Mouse (Mus musculus) limb, embryonic 13.5 days (tissue): Measurements from ENCODE around the gene Kctd2. TPM values are rescaled to one million over a fixed set of nuclear protein-coding genes. Genes with fewer than 3 reads are reported as not detected.
"Not testable (repeated sequence)": the region's sequence is repeated elsewhere in the genome, so short reads cannot be mapped to it uniquely, and the experiment has no call there.

ENCODE experiments used
- ATAC-seq: fragments of 200-750 bp; cut with Nextera tagmentation; 2 replicates; pipeline ENCODE4 v1.8.0; 2017; ENCODE audit warnings: low read depth, moderate number of reproducible peaks, moderate TSS enrichment; ENCODE audit not compliant: low FRiP score
- H3K27ac ChIP-seq: fragments of 300-500 bp; sonication (generic); 2 replicates; pipeline ENCODE4 v1.5.1; 2015; ENCODE audit warnings: inconsistent platforms, mild to moderate bottlenecking, moderate library complexity
- H3K27me3 ChIP-seq: fragments of 300-500 bp; sonication (generic); 2 replicates; pipeline ENCODE4 v1.6.1; 2015; ENCODE audit warnings: mild to moderate bottlenecking, inconsistent platforms
- H3K36me3 ChIP-seq: fragments of 300-500 bp; sonication (generic); 2 replicates; pipeline ENCODE4 v1.6.1; 2015; ENCODE audit warnings: inconsistent platforms, mild to moderate bottlenecking, moderate library complexity
- H3K4me1 ChIP-seq: fragments of 300-500 bp; sonication (generic); 2 replicates; pipeline ENCODE4 v1.6.1; 2015; ENCODE audit warnings: inconsistent platforms
- H3K4me2 ChIP-seq: fragments of 300-500 bp; sonication (generic); replicated peaks from 2 replicates; pipeline ENCODE4 v1.6.1; 2015; ENCODE audit warnings: inconsistent platforms, mild to moderate bottlenecking, moderate library complexity
- H3K4me3 ChIP-seq: fragments of 300-500 bp; sonication (generic); 2 replicates; pipeline ENCODE4 v1.5.1; 2015; ENCODE audit warnings: moderate library complexity, mild to moderate bottlenecking, inconsistent platforms
- H3K9ac ChIP-seq: fragments of 300-500 bp; sonication (generic); 2 replicates; pipeline ENCODE4 v1.6.1; 2015; ENCODE audit warnings: mild to moderate bottlenecking, inconsistent platforms
- H3K9me3 ChIP-seq: fragments of 300-500 bp; sonication (generic); 2 replicates; pipeline ENCODE4 v1.6.1; 2016; ENCODE audit warnings: inconsistent platforms
- WGBS: fragments of 180-500 bp; shearing (Covaris S2); methylation state at CpG from one replicate; pipeline ENCODE4 v1.1.7; 2015; 5-methylcytosine and 5-hydroxymethylcytosine counted together
- polyA plus RNA-seq: library from polyadenylated mRNA; unstranded; fragments of >200 nt; fragmentation: Nextera tagmentation; extraction: Ambion mirVana; gene quantifications from 2 replicates; pipeline ENCODE4 v1.2.1, GENCODE M21; 2015

Gene Kctd2
- polyA plus RNA-seq, 1 experiment from 2014 or later, result 16.1 TPM

DNA sequence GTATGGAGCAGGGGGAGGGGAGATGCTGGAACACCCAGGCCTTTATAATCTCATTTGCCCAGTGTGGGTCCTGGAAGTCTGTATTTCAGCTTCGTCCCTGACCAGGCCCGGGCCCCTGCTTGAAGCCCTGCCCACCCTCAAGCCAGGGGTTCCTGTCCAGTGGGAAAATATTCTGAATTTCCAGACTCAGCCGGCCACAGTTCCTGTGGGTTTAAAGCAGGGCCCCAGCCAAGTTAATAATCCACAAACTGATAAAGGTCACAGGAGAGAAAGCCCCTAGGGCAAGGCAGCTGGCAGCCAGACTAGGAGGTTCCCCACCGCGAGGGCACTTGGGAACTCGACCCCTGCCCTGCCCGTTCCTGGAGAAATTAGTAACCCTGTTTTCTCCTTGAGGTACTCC lies 29.1 kb downstream of the Kctd2 start:
- ATAC-seq, result no peak
- H3K4me3 ChIP-seq, result no peak overlapping the region
- H3K27ac ChIP-seq, result no peak overlapping the region
- H3K9ac ChIP-seq, result no peak overlapping the region
- no peaks in the 10 kb centered on the region for H3K9me3 ChIP-seq
- H3K36me3 ChIP-seq, result no peaks in the 10 kb centered on the region
- no peaks in the 10 kb centered on the region for H3K27me3 ChIP-seq
- 31% methylated on average over 7 of the region's 7 CpGs for WGBS
- H3K4me2 ChIP-seq, result no peak overlapping the region
- H3K4me1 ChIP-seq, result peaks cover 4% of the 10 kb centered on the region; the same call in 1 of the 2 replicates

DNA sequence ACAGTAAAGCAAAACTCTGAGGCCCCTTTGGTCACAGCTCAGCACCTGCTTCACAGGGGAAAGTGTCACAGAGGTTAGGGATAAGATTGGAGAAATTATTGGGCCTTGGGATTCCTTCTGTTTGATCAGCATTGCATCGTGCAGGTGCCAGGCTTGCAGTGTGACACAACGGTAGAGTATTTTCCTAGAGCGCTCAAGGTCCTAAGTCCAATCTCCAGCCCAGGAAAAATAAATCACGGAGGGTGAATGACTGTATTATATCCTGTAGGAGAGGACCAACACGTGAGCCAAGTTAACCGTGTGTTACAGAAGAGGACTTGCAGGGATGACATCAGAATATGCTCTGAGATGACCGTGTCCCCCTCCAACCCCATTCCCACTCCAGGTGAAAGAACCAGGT lies 30.2 kb downstream of the Kctd2 start:
- Histone ChIP-seq H3K4me1 (peaks cover 4% of the 10 kb centered on the region; the same call in 1 of the 2 replicates), H3K9me3 (no peaks in the 10 kb centered on the region), H3K4me3 (no peak overlapping the region), H3K36me3 (no peaks in the 10 kb centered on the region), H3K27me3 (no peaks in the 10 kb centered on the region), H3K27ac (no peak overlapping the region), H3K9ac (no peak overlapping the region), H3K4me2 (no peak overlapping the region)
- no peak for ATAC-seq
- WGBS, result 89% methylated on average over 7 of the region's 7 CpGs

DNA sequence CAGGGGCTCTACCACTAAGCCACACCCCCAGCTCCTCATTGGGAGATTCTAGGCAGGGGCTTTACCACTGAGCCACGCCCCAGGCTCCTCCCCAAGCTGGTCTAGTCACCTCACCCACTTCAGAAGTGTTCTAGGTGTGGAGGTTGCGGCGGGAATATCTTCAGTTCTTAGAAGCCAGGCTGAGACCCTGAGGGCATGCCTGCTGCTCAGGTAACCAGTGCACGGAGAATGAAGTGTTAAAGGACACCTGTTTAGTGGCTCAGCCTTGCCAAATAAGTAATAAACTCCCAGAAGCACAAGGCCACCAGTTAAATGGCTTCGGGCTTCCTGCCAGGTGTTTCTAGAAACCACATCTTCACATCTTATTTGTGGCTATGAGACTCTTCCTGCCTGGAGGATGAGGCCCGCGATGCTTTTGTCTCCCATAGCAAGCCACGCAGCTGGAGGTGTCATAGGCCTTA lies 31.9 kb downstream of the Kctd2 start:
- 75% methylated on average over 8 of the region's 8 CpGs for WGBS
- ATAC-seq, result no peak
- H3K4me1 ChIP-seq, result peaks cover 2% of the 10 kb centered on the region; the same call in 1 of the 2 replicates

DNA sequence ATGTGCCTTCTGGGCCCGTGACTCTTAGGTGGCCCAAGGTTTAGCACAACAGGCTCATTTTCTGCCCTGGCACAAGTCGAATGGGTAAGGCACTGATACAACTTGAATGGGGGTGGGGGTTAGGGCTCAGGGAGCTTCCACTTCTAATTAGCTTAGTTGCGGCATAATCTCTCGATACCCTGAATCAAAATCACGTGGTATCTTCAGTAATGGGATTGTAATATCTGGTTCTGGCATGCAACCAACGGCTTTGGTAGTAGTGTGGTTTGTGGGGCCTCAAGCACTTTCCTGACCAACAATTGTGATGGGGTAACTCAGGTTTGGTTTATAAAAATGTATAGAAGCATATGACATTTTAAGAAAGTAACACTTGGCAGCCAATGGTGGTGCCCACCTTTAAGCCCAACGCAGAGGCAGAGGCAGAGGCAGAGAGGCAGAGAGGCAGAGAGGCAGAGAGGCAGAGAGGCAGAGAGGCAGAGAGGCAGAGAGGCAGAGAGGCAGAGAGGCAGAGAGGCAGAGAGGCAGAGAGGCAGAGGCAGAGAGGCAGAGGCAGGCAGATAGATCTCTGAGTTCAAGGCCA lies 32.4 kb downstream of the Kctd2 start:
- WGBS, result 81% methylated on average over 7 of the region's 7 CpGs
- no peaks in the 10 kb centered on the region for H3K9me3 ChIP-seq
- no peaks in the 10 kb centered on the region for H3K36me3 ChIP-seq
- no peak overlapping the region for H3K9ac ChIP-seq
- ATAC-seq, result no peak
- no peak overlapping the region for H3K27ac ChIP-seq
- no peak overlapping the region for H3K4me2 ChIP-seq
- no peaks in the 10 kb centered on the region for H3K27me3 ChIP-seq
- H3K4me1 ChIP-seq, result no peaks in the 10 kb centered on the region
- no peak overlapping the region for H3K4me3 ChIP-seq

More for the DNA sequence above, 31.9 kb downstream of the Kctd2 start:
- Histone ChIP-seq H3K27me3 (no peaks in the 10 kb centered on the region), H3K4me3 (no peak overlapping the region), H3K9ac (no peak overlapping the region), H3K27ac (no peak overlapping the region), H3K4me2 (no peak overlapping the region), H3K36me3 (no peaks in the 10 kb centered on the region), H3K9me3 (no peaks in the 10 kb centered on the region)

DNA sequence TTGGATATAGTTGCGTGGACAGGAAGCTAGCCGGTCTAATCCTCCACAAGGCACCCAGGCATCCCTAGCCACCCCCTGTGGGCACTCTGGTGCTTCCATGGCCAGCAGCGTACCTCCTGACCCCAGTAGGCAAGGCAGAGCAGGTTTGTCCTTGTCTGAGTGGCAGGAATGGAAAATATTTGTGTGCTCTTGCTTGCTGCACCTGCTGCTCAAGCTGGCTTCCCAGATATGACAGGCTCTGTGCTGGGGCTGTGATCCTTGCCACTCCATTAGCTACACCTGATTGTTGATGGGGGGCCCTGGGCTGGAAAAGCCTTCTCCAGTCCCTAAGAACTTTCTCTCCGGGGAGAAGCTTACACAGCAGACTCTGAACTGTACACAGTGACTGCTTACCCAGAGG lies 33.4 kb downstream of the Kctd2 start:
- 73% methylated on average over 4 of the region's 4 CpGs for WGBS
- H3K36me3 ChIP-seq, result no peaks in the 10 kb centered on the region
- ATAC-seq, result no peak
- H3K9ac ChIP-seq, result no peak overlapping the region
- H3K4me2 ChIP-seq, result no peak overlapping the region
- H3K27ac ChIP-seq, result no peak overlapping the region
- no peaks in the 10 kb centered on the region for H3K27me3 ChIP-seq
- H3K4me1 ChIP-seq, result no peaks in the 10 kb centered on the region
- no peak overlapping the region for H3K4me3 ChIP-seq
- H3K9me3 ChIP-seq, result no peaks in the 10 kb centered on the region

DNA sequence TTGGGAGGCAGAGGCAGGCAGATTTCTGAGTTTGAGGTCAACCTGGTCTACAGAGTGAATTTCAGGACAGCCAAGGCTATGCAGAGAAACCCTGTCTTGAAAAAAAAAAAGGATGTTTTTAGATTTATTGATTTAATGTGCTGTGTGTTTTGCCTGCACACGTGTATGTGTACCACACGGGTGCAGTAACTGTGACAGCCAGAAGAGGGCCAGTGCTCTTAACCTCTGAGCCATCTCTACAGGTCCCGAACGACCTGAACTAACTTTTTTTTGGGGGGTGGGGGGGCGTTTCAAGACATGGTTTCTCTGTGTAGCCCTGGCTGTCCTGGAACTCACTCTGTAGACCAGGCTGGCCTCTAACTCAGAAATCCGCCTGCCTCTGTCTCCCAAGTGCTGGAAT lies 34.9 kb downstream of the Kctd2 start:
- not testable (repeated sequence) for H3K4me1 ChIP-seq, H3K27me3 ChIP-seq, H3K4me2 ChIP-seq, H3K4me3 ChIP-seq, H3K9ac ChIP-seq, H3K36me3 ChIP-seq, H3K27ac ChIP-seq, ATAC-seq, H3K9me3 ChIP-seq
- WGBS, result 79% methylated on average over 6 of the region's 6 CpGs

DNA sequence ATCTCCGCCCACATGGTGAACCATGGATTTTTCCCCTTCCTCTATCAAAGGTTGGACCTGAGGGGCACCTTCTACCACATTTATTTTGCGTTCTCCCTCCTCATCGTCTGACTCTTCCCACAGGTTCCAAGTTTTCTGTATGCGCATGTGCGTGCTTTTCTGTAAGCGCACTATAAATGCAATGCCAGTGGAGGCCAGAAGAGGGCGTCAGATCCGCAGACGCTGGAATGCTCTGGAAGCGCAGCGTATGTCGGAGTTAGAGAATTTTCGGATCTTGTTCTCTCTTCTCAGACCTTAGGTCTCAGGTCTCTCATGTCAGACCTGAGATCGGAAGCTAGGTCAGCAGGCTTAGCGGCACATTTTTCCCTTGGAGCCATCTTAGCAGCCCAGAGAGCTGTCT lies 35.7 kb downstream of the Kctd2 start:
- 88% methylated on average over 15 of the region's 15 CpGs for WGBS
- Histone ChIP-seq H3K4me3 (no peak overlapping the region), H3K4me1 (no peaks in the 10 kb centered on the region)

DNA sequence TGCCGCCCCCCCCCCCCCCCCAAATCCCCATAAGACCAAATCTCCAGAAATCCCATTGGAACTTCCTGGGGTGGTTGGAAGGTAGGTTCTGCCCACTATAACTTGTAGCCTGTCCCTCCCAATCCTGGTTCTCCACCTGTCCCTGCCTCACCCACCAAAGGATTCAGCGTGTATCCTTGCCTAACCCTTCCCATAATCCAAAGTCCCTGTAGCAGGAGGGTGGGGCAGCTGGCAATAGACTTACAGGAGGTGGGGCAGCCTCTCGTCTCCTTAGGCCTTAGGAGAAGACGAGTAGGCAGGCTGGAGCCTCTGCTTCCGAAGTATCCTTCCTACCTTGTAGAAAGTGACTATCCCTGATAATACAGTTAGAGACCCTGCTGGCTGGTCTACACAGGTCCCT lies 36.3 kb downstream of the Kctd2 start:
- WGBS, result 94% methylated on average over 5 of the region's 5 CpGs

More for the DNA sequence above, 35.7 kb downstream of the Kctd2 start:
- H3K27ac ChIP-seq, result no peak overlapping the region
- no peaks in the 10 kb centered on the region for H3K36me3 ChIP-seq
- H3K9me3 ChIP-seq, result no peaks in the 10 kb centered on the region
- H3K9ac ChIP-seq, result no peak overlapping the region
- H3K4me2 ChIP-seq, result no peak overlapping the region
- ATAC-seq, result no peak
- no peaks in the 10 kb centered on the region for H3K27me3 ChIP-seq

DNA sequence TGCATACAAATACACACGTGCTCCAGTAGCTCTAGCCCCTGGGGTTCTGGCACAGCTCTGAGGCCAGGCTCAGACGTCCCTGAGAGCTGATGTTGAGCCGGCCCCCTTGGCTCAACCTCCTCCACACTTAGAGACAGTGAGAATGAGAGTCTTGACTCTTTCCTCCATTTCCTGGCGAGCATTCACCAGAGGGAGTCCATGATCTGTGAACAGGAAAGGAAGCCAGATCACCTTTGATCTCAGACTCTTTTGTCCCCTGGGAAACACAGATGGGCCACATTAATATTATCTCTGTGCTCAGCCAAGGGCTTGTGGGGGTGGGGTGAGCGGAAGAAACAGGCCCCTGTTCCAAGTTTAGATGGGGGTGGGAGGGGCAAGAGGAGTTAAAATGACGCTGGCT lies 37.5 kb downstream of the Kctd2 start:
- 30% methylated on average over 6 of the region's 6 CpGs for whole genome bisulfite sequencing
- ATAC-seq, result no peak
- Histone ChIP-seq H3K4me2 (no peak overlapping the region), H3K36me3 (no peaks in the 10 kb centered on the region), H3K9ac (no peak overlapping the region), H3K4me1 (peaks cover 7% of the 10 kb centered on the region; the same call in 1 of the 2 replicates), H3K27me3 (0 out of 2 replicates have a peak, but pooled peaks cover 4% of the 10 kb centered on the region), H3K4me3 (no peak overlapping the region), H3K9me3 (no peaks in the 10 kb centered on the region), H3K27ac (no peak overlapping the region)

More for the DNA sequence above, 36.3 kb downstream of the Kctd2 start:
- Histone ChIP-seq H3K9ac (no peak overlapping the region), H3K27ac (no peak overlapping the region), H3K27me3 (no peaks in the 10 kb centered on the region), H3K9me3 (no peaks in the 10 kb centered on the region), H3K36me3 (no peaks in the 10 kb centered on the region), H3K4me1 (no peaks in the 10 kb centered on the region), H3K4me3 (no peak overlapping the region), H3K4me2 (no peak overlapping the region)
- ATAC-seq, result no peak

DNA sequence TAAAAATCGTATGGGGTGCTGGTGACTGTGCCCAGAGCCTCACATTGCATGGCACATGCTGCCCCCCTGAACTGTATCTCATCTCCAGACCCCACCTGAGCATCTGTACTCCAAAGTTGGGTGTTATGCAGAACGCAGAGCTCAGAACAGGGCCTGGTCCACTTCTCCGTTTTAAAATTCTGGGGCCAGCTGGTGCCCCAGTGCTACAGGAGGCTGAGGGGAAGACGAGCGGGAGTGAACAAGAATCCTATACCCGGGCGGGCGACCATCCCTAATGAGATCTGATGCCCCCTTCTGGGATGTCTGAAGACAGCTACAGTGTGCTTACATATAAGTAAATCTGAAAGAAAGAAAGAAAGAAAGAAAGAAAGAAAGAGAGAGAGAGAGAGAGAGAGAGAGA lies 41.0 kb downstream of the Kctd2 start:
- no peak for ATAC-seq
- Histone ChIP-seq H3K4me1 (peaks cover 7% of the 10 kb centered on the region; the same call in 1 of the 2 replicates), H3K27ac (no peak overlapping the region), H3K27me3 (0 out of 2 replicates have a peak, but pooled peaks cover 4% of the 10 kb centered on the region), H3K9me3 (no peaks in the 10 kb centered on the region), H3K4me3 (no peak overlapping the region), H3K4me2 (no peak overlapping the region), H3K36me3 (no peaks in the 10 kb centered on the region), H3K9ac (no peak overlapping the region)
- WGBS, result 22% methylated on average over 8 of the region's 8 CpGs

DNA sequence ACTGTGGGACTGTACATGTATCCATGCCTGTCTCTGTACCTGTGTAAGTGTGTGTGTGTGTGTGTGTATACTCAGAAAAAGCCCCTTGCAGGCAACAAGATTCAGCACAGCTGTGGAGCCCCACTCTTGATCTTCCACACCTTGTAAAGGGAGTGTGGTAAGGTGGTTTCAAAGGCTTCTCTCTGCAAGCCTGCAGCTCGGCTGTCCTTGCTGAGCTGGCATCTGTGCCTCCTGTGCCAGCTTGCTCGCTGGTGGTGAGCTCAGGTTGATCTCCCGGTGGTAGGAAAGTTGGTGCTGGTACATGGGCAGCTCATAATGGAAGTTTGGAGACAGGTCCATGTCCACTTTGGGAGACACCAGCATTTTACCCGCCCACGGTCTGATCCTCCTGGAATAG lies 41.9 kb downstream of the Kctd2 start:
- WGBS, result 73% methylated on average over 5 of the region's 5 CpGs
- Histone ChIP-seq H3K27ac (no peak overlapping the region), H3K9me3 (no peaks in the 10 kb centered on the region), H3K36me3 (no peaks in the 10 kb centered on the region), H3K4me1 (peaks cover 9% of the 10 kb centered on the region; the same call in 1 of the 2 replicates), H3K4me3 (no peak overlapping the region), H3K4me2 (no peak overlapping the region), H3K27me3 (0 out of 2 replicates have a peak, but pooled peaks cover 4% of the 10 kb centered on the region), H3K9ac (no peak overlapping the region)
- no peak for ATAC-seq

DNA sequence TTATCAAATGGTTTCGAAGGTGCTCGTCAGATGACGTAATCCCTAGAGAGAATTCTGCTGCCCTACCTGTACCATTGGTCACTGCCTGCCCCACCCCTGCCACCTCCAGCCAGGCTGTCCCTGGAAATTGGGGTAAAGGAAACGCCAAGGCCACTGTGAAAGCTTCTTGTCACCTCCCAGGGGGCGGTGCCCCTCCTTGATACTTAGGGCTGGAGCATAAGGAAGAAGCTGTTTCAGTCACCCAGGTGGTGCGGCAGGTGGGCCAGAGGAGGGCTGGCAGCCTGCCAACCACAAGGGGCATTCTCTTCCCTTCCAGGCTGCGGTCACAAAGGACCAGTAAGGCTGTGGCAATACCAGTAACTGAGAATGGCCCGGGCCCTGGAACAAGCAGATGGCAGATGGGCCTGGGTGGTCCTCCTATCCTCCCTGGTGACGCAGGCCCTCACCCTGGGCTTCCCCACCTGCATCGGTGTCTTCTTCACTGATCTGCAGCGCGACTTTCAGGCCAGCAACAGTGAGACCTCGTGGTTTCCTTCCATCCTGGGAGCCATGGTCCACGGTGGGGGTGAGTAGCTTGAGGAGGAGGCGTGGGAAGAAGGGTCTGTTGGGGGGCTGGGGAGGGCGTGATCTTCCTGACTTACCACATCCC lies 42.4 kb downstream of the Kctd2 start, which contains the start of gene Slc16a5:
Gene Slc16a5 (plus strand): TSS at position 232 of the 649 bp plus-strand sequence.
- H3K4me3 ChIP-seq, result no peak within 1 kb of the TSS
- no peak within 1 kb of the TSS for H3K9ac ChIP-seq
- H3K4me1 ChIP-seq, result peaks cover 14% of the 10 kb centered on the region
- 0 out of 2 replicates have a peak, but pooled peaks cover 4% of the 10 kb centered on the region for H3K27me3 ChIP-seq
- H3K27ac ChIP-seq, result no peak within 1 kb of the TSS
- no peak for ATAC-seq
- WGBS, result 71% methylated on average over 16 of the region's 16 CpGs
- H3K9me3 ChIP-seq, result no peaks in the 10 kb centered on the region
- no peak within 1 kb of the TSS for H3K4me2 ChIP-seq
- no peaks in the 10 kb centered on the region for H3K36me3 ChIP-seq
